Mouse (Mus musculus) small intestine, adult 2 months (tissue): ENCODE data around the gene Spata31d1b.

Experiments used
- CTCF ChIP-seq: fragments of 200-500 bp; IDR thresholded peaks from 2 replicates; pipeline ENCODE4 v1.5.1; 2012; ENCODE audit warnings: low read depth, mild to moderate bottlenecking, control low read depth, inconsistent platforms, low read length, moderate library complexity, mixed read lengths; ENCODE audit not compliant: insufficient replicate concordance, insufficient read length; ENCODE audit errors: extremely low read depth
- POLR2A ChIP-seq: fragments of 200-500 bp; IDR thresholded peaks from 2 replicates; pipeline ENCODE4 v1.6.1; 2012; ENCODE audit warnings: low read depth, mild to moderate bottlenecking, control low read depth, inconsistent platforms, low read length, moderate library complexity

DNA sequence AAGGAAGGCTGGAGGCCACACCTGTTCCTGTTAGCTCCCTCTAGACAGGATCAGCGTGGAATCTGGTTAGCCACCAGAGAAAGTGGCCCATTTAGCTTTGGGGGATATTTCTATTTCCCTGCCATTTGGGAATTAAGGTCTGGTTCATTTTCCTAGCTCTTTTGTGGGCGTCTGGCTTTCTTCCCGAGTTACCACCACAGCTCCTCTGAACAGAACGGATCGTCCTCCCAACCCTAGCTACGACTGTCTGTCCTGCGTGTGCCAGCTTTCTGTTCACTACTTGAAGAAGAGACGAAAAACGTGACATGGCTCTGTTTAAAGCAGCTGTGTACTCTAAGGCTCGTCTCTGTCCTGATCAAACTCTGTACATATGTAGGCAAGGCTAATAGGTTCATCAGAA, 42.1 kb upstream of the Spata31d1b start:
- TF ChIP-seq CTCF (no peak), POLR2A (no peak)
